Mouse (Mus musculus) bone marrow, adult 2 months (tissue): ENCODE data around the gene Pcsk5.

ENCODE experiments used
- CTCF ChIP-seq: fragments of 200-500 bp; IDR thresholded peaks from 2 replicates; pipeline ENCODE4 v1.5.1; 2011; ENCODE audit warnings: low read length, control low read depth; ENCODE audit not compliant: control insufficient read depth, insufficient read depth
- POLR2A ChIP-seq: fragments of 200-500 bp; IDR thresholded peaks from 2 replicates; pipeline ENCODE4 v1.6.1; 2011; ENCODE audit warnings: low read depth, mild to moderate bottlenecking, control low read depth, low read length, borderline replicate concordance; ENCODE audit not compliant: control insufficient read depth

DNA sequence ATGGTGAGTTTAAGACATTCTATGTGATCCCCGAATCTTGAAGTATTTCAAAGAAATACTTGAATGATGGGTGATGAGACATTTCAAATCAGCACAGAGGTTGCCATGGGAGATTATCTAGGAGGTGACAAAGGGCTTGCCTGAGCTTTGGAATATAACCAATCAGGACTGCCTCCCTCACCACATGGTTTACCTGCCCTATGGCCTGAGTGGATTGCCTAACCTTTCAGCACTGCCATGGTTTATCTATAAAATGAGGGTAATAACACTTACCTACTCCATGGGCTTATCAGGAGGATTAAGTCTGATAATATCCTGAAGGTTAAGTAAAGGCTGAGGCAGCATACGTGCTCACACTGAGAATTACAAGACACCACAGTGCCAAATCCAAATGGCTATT, 61.5 kb downstream of the Pcsk5 start:
- TF ChIP-seq CTCF (no peak), POLR2A (no peak)
